Mouse (Mus musculus) heart, embryonic 14.5 days (tissue): ENCODE measurements around the gene Olfr351. TPM values are rescaled to one million over a fixed set of nuclear protein-coding genes. Genes with fewer than 3 reads are reported as not detected.

ENCODE experiments used
- ATAC-seq: fragments of 200-750 bp; cut with Nextera tagmentation; 2 replicates; pipeline ENCODE4 v1.8.0; 2017; ENCODE audit warnings: low read depth, moderate TSS enrichment; ENCODE audit not compliant: insufficient number of reproducible peaks, insufficient read depth, low FRiP score
- H3K27ac ChIP-seq, 2 experiments: fragments of 200-500 bp in 1 of 2; fragments of 300-500 bp in 1 of 2; sonication (generic) in 1 of 2; replicated peaks in 1 of 2; 2 replicates each; pipeline ENCODE4 v1.5.1; 2012 to 2014; ENCODE audit warnings: low read depth in 2 of 2, low read length in 2 of 2, control low read depth in 1 of 2, mild to moderate bottlenecking in 1 of 2, mixed read lengths in 1 of 2; ENCODE audit not compliant: control insufficient read depth in 1 of 2, insufficient read depth in 1 of 2
- H3K27me3 ChIP-seq: fragments of 300-500 bp; sonication (generic); 2 replicates; pipeline ENCODE4 v1.6.1; 2014; ENCODE audit warnings: mild to moderate bottlenecking, low read length, control low read depth; ENCODE audit not compliant: control insufficient read depth, insufficient read depth
- H3K36me3 ChIP-seq: fragments of 300-500 bp; sonication (generic); 2 replicates; pipeline ENCODE4 v1.6.1; 2014; ENCODE audit warnings: mild to moderate bottlenecking, control low read depth, low read length, mixed read lengths; ENCODE audit not compliant: control insufficient read depth, insufficient read depth
- H3K4me1 ChIP-seq, 2 experiments: fragments of 200-500 bp in 1 of 2; fragments of 300-500 bp in 1 of 2; sonication (generic) in 1 of 2; 2 replicates each; pipeline ENCODE4 v1.6.1; 2012 to 2014; ENCODE audit warnings: low read length in 2 of 2, control low read depth in 1 of 2, mixed read lengths in 1 of 2; ENCODE audit not compliant: control insufficient read depth in 2 of 2, insufficient read depth in 2 of 2
- H3K4me2 ChIP-seq: fragments of 300-500 bp; sonication (generic); 2 replicates; pipeline ENCODE4 v1.6.1; 2014; ENCODE audit warnings: mild to moderate bottlenecking, low read length
- H3K4me3 ChIP-seq, 2 experiments: fragments of 200-500 bp in 1 of 2; fragments of 300-500 bp in 1 of 2; sonication (generic) in 1 of 2; 2 replicates each; pipeline ENCODE4 v1.5.1; 2012 to 2014; ENCODE audit warnings: low read length in 2 of 2, mild to moderate bottlenecking in 2 of 2, control low read depth in 1 of 2, low read depth in 1 of 2, moderate library complexity in 1 of 2; ENCODE audit not compliant: control insufficient read depth in 1 of 2, insufficient read depth in 1 of 2
- H3K9ac ChIP-seq: fragments of 300-500 bp; sonication (generic); 2 replicates; pipeline ENCODE4 v1.6.1; 2014; ENCODE audit warnings: mild to moderate bottlenecking, low read length
- H3K9me3 ChIP-seq: fragments of 300-500 bp; sonication (generic); 2 replicates; pipeline ENCODE4 v1.6.1; 2016; ENCODE audit warnings: low read length, control low read depth; ENCODE audit not compliant: control insufficient read depth
- WGBS: fragments of 180-500 bp; shearing (Covaris S2); extraction: QIAGEN DNeasy Blood & Tissue Kit; methylation state at CpG from one replicate; pipeline ENCODE4 v1.1.7; 2014; 5-methylcytosine and 5-hydroxymethylcytosine counted together
- polyA plus RNA-seq: library from polyadenylated mRNA; unstranded; fragments of >200 nt; fragmentation: Nextera tagmentation; extraction: Ambion mirVana; gene quantifications from 2 replicates; pipeline ENCODE4 v1.2.1, GENCODE M21; 2014

Gene Olfr351
- not detected in 2 replicates for polyA plus RNA-seq

DNA sequence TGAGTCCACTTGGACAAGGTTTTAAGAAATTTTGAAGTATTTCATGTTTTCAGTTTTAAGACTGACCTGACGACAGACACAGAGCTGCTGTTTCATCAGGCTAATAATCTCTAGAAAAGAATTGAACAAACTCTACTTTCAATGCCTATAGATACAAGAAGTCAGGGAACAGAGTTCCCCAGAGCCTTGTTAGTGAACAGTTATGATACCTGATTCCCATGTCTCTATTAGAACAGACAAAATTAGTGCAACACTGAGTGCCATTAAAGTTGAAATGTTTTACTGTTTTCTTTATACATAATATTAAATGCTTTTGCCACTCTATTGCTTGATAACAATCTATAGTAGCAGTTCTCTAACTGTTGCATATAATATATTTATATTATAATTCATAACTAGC is at the start of gene Olfr351:
Gene Olfr351 (minus strand): TSS at position 101 of the 400 bp plus-strand sequence.
- Histone ChIP-seq H3K27me3 (no peaks in the 10 kb centered on the region), H3K36me3 (no peaks in the 10 kb centered on the region), H3K4me1 (no peaks in the 10 kb centered on the region), H3K4me3 (no peak within 1 kb of the TSS), H3K4me2 (no peak within 1 kb of the TSS), H3K27ac (no peak within 1 kb of the TSS), H3K9ac (no peak within 1 kb of the TSS), H3K9me3 (no peaks in the 10 kb centered on the region; the same call in 1 of the 2 replicates)
- WGBS = 60% methylated on average over 1 of the region's 1 CpGs
- no peak for ATAC-seq

DNA sequence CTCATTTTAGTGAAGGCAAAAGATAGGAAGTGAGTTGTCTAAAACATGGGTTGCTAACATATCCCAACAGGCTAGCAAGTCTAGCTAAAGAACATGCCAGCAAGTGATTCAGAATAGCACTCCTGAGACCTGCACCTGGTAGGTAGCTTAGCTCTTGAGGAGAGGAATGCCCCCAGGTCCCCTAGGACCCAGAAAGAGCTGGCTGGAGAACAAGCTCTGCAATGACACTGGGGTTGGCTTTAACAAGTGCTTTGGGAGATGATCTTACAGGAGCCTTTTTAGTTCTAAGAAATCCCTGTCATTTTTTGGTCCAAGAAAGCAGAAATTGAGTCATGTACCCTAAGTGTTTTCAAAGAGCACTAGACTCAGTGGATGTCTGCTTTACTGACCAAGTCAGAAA is 42.9 kb upstream of the Olfr351 start, which contains the start of gene Olfr354:
Gene Olfr354 (plus strand): TSS at position 301 of the 400 bp plus-strand sequence.
- Histone ChIP-seq H3K9ac (no peak within 1 kb of the TSS), H3K27me3 (no peaks in the 10 kb centered on the region), H3K9me3 (no peaks in the 10 kb centered on the region), H3K27ac (no peak within 1 kb of the TSS), H3K36me3 (no peaks in the 10 kb centered on the region), H3K4me3 (no peak within 1 kb of the TSS), H3K4me2 (no peak within 1 kb of the TSS), H3K4me1 (no peaks in the 10 kb centered on the region)
- no peak for ATAC-seq

DNA sequence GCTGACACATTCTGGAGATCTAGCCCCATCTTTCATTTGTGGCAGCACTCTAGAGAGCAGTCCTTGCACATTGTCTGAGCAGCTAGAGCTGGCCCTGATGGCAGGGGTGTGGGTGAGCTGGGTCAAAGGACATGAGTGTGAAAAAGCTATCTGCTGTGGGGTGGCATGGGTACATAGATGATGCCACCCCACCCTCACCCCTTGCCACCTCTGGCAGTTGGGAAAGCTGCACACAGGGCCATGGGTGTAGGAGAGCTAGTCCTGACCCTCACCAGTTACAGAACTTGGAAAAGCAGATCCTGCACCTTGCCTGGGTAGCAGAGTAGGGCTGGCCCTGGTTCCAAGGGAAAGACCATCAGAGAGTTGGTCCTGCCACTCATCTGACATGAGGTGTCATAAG is 34.7 kb upstream of the Olfr351 start:
- no peak overlapping the region for H3K9ac ChIP-seq
- 0 out of 2 replicates have a peak, but pooled peaks cover 4% of the 10 kb centered on the region for H3K9me3 ChIP-seq
- ATAC-seq = no peak
- no peaks in the 10 kb centered on the region for H3K4me1 ChIP-seq
- no peaks in the 10 kb centered on the region for H3K27me3 ChIP-seq
- no peak overlapping the region for H3K4me3 ChIP-seq
- H3K36me3 ChIP-seq = no peaks in the 10 kb centered on the region
- H3K4me2 ChIP-seq = no peak overlapping the region
- no peak overlapping the region for H3K27ac ChIP-seq

DNA sequence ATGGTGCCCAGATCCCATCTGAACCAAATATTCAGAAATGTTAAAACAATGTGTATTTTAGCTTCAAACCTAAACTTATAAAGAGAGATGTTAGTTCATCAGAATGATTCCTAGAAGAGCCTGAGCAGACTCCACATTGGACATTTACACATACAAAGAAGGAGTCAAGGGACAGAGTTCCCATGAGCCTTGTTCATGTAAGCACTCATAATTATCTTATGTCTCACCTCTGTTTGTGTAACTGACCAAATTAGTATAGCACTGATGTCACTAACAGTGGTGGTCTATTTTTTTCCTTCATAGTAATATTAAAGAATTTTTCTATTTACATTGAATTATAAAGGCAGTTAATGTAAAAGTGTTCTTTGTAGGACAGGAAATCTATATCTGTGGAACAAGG is 30.4 kb upstream of the Olfr351 start, which contains the start of gene Olfr353:
Gene Olfr353 (minus strand): TSS at position 101 of the 400 bp plus-strand sequence.
- Histone ChIP-seq H3K9ac (no peak within 1 kb of the TSS), H3K4me3 (no peak within 1 kb of the TSS), H3K27ac (no peak within 1 kb of the TSS), H3K9me3 (0 out of 2 replicates have a peak, but pooled peaks cover 4% of the 10 kb centered on the region), H3K27me3 (no peaks in the 10 kb centered on the region), H3K4me2 (no peak within 1 kb of the TSS), H3K4me1 (no peaks in the 10 kb centered on the region), H3K36me3 (no peaks in the 10 kb centered on the region)
- no peak for ATAC-seq

DNA sequence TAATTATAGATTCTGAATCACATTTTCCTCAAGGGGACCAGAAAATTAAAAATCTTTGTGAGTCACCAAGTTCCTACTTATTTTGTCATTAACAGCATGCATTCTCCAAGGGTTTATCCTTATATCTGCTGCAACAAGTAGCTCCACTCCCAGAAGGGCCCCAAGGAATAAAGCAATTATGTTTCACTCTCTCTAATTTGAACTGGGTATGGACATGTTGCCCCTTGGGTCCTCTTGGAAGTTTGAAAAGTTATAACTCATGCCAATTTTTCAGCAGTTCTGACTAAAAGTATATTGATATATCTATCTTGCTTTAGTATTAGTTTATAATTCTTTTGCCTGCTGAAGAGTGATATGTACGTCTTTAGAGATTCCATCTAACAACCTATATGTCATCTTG is 5.7 kb upstream of the Olfr351 start, which contains the start of gene Olfr352:
Gene Olfr352 (plus strand): TSS at position 301 of the 400 bp plus-strand sequence.
- H3K4me2 ChIP-seq = no peak within 1 kb of the TSS
- H3K27ac ChIP-seq = no peak within 1 kb of the TSS
- 49% methylated on average over 1 of the region's 1 CpGs for WGBS
- H3K9me3 ChIP-seq = 0 out of 2 replicates have a peak, but pooled peaks cover 6% of the 10 kb centered on the region
- H3K27me3 ChIP-seq = no peaks in the 10 kb centered on the region
- no peaks in the 10 kb centered on the region for H3K4me1 ChIP-seq
- ATAC-seq = no peak
- no peak within 1 kb of the TSS for H3K9ac ChIP-seq
- no peaks in the 10 kb centered on the region for H3K36me3 ChIP-seq
- H3K4me3 ChIP-seq = no peak within 1 kb of the TSS

DNA sequence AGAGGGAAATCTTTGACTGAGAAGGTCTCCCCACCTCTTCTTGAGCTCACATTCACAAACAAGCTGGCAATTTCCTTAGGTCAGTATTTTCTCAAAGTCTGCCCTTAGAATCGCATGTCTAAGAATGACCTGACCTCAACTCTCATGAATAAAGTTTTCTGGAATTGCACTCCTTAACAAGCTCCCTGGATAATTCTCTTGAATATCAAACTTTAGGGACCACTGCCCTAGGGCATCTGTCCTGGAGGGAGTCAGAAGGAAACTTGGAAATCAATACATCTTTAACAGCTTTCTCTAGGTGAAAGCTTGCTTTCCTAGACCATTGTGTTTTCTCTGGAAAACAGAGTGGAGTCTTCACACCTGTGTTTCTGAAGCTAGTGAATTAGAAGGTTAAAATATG is 16.4 kb downstream of the Olfr351 start, which contains the start of gene Olfr350:
Gene Olfr350 (plus strand): TSS at position 301 of the 400 bp plus-strand sequence.
- Histone ChIP-seq H3K4me1 (no peaks in the 10 kb centered on the region), H3K27me3 (no peaks in the 10 kb centered on the region), H3K9ac (no peak within 1 kb of the TSS), H3K36me3 (no peaks in the 10 kb centered on the region), H3K27ac (no peak within 1 kb of the TSS), H3K9me3 (0 out of 2 replicates have a peak, but pooled peaks cover 8% of the 10 kb centered on the region), H3K4me3 (no peak within 1 kb of the TSS), H3K4me2 (no peak within 1 kb of the TSS)
- WGBS = 73% methylated on average over 1 of the region's 1 CpGs
- no peak for ATAC-seq

DNA sequence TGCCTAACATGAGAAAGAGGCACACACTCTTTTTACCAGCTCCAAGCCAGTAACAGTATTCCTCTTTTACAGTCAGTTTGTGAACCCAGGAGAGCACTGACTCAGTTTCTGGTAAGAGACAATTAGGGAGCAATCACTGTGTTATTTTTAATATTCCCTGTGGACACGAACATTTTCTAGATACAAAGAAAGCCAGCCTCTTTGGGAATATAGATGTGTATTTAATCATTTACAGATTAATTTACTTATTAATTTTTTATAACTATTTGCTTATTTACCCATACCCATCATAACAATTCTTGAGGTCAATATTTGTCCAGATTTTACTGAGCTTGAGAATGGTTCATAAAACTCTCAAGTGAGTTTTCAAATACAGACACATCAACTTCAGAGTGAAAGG is 45.5 kb downstream of the Olfr351 start, which contains the start of gene Olfr3:
Gene Olfr3 (minus strand): TSS at position 101 of the 400 bp plus-strand sequence.
- Histone ChIP-seq H3K4me3 (no peak within 1 kb of the TSS), H3K4me2 (no peak within 1 kb of the TSS), H3K27ac (no peak within 1 kb of the TSS), H3K36me3 (no peaks in the 10 kb centered on the region), H3K9ac (no peak within 1 kb of the TSS), H3K9me3 (peaks cover 6% of the 10 kb centered on the region; the same call in 1 of the 2 replicates), H3K27me3 (no peaks in the 10 kb centered on the region), H3K4me1 (no peaks in the 10 kb centered on the region)
- no peak for ATAC-seq
- WGBS = 62% methylated on average over 1 of the region's 1 CpGs
